Mouse (Mus musculus): ENCODE measurements at regions not wholly inside any gene's neighbourhood (a gene's known extent, or its start where the extent isn't known, plus 50 kb on each side); places are given as distances from the start of the nearest gene placed in this dataset.

DNA sequence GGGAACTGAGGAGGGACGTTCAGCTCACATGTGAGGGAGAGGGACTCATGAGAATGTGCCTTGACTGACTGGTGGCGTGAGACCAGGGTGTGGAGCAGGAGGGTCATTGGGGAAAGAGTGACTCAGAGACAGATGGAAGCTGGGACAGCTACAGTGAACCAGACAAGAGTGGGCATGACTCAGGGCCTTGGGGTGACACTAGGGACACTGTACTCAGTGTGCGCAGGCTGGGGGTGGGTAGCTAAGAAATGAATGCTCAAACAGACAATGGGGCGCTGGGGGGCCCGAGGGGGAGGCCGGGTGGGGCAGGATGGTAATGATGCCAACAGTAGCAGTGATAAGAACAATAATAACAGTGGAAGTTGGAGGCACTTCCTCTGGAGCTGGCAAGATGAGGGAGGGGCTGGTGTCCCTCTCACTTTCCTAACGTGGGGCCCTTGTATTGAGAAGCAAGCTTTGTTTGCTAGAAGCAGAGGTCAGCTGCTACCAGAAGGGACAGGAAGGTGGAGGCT lies 374.0 kb downstream of the Dhx35 start:
- no peak for DNase-seq

DNA sequence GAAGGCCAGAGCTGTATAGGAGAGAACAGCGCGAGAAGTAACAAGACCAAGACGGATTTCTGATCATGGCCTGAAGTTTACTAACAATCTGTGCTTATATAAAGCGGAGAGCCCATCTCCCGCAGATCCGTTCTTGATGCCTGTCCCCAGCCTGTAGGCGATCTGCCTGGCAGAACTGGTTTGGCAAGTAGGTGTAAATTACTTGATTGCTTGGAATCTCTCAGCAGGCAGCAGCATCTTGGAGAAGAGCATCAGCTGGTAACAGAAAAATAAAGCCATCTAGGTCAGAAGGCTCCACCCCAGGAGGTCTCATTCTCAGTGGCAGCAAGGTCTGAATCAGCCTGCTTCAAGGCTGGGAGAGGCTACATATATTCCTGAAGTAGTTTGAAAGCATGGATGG lies 401.5 kb downstream of the Dhx35 start:
- DNase-seq, result no peak

DNA sequence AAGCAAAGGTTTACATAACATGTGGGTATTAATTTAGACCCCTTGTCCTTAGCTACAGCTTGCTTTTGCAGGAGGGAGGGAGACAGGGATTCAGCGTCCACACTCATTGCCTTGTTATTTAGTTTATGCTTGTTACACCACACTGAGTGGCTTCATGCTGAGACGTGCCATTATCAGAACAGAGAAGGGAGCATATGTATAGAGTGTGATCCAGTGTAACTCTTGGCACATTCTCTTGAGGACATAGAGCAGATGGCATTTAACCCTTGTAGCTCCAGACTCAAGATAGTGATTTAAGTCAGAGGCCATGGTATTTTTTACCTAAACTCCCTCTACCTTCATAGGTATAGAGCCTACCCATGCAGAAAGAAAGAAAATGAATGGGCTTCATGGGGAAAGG lies 437.7 kb downstream of the Dhx35 start:
- no peak for DNase-seq

DNA sequence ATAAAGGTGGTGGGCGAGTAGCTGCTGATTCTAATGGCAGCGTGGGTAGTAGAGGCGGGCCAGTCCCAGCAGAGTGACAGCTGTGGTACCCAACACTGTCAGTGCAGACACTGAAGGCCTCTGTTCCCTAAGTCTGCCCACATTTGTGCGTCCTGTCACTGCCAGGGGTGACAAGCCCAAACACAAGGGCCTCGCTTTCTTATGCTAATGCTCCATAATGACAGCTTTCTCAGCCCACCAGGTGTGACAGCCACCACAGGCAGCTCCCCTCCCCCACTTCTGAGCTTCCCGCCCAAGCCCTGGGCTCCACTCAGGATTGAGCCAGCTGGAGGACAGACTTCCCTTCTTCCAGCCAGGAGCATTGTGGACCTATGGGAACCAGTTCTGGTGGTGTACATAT lies 440.4 kb downstream of the Dhx35 start:
- DNase-seq, result peak; percentile 1

DNA sequence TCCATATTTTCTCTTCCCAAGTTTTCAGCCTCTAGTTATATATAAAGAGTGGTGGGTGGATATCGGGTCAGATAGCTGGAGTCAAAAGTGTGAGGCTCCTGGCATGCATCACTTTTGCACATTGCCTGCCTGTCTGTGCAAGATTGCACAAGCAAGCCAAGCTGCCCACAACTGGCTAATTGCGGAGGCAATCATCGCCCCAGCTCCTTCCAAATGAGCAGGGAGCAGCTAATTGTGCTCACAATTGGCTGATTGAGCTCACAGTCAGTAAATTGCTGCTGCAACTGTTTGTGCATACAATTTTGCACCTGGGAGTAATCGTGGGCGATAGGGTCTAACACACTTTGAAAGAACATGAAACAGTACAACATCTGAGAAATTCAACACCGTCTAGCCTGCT lies 455.5 kb downstream of the Dhx35 start:
- DNase-seq, result peak; percentile 11

DNA sequence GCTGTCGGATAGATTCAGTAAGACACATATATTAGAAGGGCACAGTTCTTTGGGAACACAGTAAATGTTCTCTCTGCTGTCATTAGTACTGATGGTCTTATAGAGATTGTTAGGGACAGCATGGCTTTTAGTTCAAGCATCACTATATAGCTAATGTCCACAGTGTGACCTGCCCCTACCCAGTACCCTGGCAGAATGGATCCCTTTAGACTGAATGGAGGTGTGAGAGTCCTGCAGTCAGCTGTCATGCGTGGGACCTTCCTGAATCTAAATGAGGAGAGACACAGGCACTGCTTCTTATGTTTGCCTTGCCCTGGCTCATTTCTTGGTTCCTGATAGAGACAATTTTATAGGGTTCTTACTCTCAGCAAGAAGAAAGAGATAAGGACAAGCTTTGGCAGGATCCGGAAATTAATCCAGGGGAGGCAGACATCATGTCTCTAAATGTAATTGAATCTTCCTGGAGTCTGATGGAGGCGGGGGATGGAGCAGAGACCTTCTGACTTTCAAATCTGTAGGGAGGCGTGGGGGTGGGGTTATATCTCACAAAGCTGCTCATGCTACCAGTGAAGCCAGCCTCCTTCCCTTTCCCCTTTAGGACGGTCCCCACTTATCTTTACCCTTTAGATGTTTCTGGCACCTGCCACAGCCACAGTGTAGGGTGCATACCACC lies 456.5 kb downstream of the Dhx35 start:
- DNase-seq, result no peak

DNA sequence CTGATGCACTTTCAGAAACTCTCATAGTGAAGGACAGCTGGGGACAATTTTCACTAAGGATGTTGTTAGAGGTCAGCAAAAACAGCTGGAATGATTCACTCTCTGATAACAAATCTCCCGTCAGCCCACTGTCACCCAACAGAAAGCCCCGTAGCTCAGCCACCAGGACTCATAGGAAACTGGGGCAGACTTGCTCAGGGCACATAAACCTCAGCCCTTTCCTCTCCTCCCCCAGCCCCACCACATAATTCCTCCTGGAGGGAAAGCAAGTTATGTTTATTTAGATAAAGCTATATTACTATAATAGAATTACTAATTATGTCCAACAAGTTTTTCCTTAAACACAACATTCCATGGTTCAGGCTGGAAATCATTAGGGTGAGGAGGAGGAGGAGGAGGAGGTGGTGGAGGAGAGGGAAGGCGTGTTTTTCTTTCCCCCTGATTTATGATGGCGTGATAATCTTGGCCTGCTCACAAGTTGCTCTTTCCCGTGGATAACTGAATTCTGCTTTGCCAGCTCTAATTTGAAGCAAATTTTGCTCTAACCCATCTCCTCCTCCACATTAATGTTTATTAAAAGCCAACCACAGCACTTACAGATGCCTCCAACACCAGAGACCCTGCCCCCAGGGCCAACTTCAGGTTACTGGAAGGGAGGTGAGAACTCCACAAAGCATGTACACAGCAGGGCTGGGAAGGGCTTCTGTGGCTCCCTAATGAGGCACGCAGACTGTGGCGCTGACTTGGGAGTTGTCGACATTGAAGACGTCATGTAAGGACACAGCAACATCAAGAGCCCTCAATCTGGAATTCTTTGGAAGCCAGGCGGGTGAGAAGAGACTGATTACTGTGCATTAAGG lies 475.8 kb downstream of the Dhx35 start:
- DNase-seq, result no peak

DNA sequence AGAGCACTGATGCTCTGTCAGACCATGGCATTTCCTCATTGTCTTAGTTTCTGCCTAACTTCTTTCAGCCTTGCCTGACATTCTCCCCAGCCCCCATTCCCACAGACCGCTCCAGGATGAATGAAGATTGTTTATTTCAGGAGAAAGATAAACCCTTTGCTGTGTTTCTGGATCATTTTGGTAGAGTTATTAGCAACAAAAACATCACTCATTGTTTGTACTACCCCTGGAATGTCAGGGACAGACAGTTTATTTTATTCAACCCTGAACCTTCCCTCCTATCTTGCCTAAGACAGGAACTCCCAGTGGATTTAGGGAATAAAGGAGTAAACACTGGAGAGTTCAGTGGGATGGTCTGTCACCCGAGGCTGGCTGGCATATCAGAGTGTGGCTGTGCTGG lies 484.3 kb downstream of the Dhx35 start:
- no peak for DNase-seq

DNA sequence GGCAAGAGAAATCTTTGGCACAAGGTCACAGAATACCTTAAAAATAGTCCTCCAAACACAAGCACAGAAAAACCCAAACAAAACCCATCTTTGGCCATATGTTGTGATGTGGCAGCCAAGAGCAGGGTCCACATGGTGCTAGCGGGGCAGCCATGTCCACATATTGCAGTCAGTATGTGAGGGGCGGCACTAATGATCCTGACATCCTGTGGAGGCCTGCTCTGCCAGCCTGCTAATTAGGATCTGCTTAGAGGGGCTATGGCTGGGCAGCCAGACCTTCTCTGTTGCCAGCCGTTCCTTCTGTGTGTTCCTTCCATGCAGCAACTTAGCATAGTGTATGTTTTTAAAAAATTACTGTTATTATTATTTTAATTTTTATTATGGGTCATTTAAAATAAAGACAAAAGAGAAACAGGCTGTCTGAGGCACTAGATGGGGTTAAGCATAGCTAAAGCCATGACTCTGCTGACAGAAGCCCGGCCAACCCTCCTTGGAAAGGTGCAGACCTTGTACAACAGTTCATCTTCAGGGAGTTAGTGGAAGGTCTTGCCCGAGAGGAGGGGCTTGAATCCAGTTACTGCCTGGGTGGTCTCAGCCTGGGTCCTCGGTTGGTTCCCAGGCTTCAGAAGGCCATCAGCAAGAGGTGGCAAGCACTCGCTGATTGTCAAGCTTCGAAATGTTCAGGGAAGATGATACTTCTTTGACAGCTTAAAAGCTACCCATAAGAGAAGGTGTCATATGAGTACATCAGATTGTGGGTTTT lies 487.1 kb downstream of the Dhx35 start:
- DNase-seq, result no peak

DNA sequence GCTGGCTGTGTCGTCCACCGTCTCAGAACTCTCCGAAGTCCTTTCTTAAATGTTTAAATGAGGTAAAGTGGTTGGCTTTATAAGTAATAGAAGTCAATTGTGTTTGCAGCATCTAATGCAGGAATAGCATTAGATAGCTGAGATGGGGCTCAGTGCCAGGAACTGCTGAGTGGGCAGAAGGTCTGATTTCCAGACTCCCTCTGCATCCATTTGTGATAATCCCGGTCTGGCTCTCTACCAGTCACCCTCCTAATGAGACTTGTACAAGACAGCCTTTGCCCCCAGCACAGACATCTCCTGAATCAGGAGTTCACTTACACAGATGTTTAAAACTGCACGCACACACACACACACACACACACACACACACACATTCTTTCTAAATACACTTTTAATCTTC lies 489.5 kb downstream of the Dhx35 start:
- DNase-seq, result no peak

DNA sequence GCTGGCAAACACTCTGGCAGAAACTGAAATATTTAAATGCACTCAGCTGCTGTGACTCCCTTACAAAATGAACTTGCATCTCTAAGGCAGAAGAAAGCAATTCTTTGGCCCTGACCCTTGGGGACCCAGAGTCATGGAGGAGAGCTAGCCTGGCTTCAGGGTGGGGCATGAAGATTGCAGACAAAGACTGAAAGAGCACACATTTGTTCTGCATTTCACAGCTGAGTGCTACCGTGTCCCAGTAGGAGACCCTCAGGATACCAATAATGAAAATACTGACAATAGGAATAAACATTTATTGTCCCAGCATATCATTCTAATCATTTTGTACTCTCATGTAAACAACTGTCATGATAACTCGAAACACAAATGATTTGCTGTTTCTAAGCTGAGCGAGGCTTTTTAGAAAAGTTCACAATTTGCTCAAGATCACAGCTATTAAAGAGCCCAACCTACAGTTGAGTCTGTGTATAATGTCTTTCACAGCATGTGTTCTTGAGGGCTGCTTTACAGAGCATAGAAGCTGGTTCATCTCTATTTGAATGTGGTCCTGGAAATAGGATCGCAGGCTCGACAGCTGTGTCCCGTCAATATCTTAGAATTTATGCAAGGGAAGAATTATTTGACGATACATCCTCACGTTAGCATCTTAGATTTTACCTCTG lies 490.1 kb downstream of the Dhx35 start:
- DNase-seq, result no peak

DNA sequence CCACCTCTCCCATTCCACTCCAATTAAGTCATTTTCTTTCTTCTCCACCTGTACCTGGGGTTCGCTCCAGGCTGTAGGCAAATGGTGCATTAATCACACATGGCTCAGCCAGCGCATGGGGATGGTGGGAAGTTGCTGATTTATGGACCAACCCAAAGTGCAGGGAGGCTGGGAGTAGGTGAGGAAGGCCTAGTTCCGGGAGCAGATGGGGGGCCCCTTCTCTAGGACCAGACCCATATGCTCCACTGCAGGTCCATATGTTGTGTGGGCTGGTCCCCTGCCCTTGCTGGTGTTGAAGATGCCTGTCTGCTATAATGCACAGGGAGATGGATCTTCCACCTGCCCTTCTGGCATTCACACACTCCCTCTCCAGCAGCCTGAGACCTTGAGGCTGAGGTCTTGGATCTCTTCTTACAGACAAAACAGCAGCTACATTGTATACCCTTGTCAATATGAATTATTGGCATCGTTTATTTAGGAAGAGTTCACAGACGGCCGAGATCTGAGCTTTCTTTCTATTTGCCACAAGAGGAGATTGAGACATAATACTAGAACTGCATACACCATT lies 493.5 kb downstream of the Dhx35 start:
- no peak for DNase-seq

DNA sequence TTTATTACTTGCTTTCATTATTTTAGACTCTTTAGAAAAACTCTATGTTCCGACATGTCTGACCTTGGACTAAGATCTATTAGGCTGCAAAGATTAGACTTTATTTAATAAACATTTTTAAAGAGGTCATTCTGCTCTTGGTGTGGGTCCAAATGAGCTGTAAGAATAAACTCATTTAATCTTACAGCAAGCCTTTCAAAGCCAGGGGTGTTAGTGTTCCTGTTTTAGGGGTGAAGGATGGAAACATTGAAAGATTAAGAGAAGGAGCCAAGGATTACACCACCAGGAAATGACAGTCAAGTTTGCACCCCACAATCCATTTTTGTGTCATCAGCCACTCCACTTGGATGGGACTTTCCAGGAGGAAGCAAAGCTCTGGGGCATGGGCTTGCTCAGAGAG lies 495.5 kb downstream of the Dhx35 start:
- DNase-seq, result no peak

DNA sequence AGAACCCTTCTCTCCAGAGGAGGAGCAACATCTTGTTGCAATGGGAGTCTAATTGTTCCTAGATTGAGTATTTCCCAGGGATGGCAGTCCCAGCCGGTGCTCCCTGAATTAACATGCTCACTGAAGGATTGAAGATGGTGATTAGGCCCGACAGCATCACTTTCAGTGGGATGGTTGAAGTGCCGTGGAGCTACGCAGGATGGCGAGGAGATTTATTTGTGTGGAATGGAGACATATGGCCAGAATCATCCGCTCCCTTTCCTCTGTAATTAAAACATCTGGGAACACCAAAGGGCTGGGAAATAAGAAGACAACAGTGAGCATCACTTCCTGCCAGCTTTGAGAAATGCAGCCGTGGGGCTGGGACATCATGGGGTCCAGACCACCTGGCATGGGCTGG lies 512.4 kb downstream of the Dhx35 start:
- no peak for DNase-seq

DNA sequence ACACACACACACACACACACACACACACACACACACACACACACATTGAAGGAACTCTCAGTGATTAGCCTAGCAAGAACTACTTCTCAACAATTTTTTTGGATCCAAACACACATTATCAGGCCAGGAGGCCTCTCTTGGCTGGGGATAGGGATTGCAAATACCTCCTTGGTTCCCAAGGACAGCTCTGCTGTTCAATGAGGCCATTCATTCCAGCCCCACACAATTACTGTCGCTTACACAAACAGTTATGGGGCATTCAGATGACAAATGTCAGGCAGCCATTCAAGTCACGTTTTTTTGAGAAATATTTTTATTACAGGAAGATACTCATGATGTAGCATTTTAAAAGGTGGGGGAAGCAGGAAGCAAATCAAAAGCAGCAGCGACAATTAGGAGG lies 540.1 kb downstream of the Dhx35 start:
- DNase-seq, result no peak

DNA sequence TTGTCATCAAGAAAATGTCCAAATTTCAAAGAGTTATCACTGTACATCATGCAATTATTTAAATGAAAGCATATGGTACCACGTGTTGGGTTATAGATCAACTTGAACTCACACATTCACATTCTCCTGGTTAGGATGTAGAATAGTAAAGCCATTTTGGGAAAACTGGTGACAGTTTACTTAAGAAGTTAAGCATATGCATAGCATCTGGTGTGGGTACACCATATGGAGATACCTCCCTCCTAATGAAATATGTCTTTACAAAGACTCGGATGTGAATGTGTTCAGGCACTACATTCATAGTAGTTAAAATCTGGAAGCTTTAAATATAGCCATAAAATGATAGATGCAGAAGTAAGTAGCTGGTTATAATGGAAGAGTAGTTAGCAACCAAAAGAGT lies 542.0 kb downstream of the Dhx35 start:
- no peak for DNase-seq

DNA sequence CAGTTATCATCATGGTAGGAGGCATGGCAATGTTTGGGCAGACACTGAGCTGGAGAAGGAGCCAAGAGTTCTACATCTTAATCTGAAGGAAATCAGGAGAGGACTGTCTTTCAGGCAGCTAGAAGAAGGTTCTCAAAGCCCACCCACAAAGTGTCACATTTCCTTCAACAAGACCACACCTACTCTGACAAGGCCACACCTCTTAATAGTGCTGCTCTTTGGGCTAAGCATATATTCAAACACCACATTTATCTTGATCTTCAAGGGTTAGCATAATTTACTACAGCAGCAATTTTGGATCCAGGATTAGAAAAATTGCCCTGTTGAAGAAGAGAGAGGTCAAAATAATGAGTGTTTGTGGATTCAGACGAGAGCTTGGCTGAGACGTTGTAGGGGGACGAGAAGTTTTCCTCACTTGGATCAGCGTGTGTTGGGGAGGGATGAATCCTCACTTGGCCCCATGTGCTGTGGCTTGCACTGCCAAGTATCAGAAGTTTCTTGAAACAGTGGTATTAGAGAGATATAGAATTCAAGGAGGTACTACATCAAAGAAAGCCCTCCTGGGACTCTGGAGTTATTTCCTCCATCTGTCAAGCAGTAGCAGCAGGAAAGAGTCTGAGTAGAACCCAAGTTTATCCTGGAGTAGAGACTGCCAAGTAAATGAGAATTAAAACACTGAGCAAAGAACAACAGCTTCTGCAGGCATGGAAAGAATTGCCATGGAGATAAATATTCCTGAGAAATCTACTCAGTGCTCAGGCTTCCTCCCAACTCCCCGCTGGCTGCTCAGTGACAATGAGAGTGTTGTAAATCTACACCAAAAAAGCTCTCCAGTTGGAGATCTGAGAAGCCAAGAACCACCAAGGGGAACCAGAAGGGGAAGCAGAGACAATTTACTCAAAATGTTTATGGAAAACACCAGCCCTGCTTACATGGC lies 549.3 kb downstream of the Dhx35 start:
- no peak for DNase-seq

DNA sequence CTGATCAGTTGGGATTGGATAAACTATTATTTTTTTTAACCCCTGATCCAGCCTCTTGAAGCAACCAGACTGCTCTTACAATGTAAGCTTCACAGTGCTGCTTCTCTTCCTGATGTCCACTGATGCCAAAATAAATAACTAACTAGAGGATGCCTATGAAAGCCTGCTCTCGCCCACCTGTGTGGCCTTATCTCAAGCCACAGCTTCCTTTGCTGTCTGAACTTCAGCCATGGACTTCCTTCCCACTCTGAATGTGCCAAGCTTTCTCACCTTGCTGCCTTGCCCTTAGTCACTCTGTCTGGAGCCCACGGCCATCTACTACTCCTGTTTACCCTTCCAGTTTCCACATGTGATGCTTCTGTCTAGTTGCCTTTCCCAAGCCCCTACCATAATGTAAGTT lies 559.6 kb downstream of the Dhx35 start:
- no peak for DNase-seq

DNA sequence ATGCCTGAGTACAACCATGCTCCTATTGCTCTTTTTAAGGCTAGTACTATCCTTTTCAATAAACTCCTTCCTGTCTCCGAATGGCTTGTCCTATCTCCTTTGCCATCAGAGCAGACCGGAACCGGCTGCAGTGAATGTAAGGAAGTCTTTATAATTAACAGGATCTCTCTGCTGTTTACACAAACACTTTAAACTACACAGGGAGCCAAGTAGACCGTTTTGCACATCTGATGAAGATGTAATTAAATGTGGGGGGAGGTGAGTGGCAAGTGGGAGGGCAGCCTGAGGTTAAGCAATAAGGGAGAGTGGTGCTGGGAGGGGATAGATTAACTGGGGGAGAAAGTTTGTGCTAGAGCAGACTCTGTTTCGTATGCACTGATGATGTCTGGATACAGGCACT lies 561.9 kb downstream of the Dhx35 start:
- DNase-seq, result no peak

DNA sequence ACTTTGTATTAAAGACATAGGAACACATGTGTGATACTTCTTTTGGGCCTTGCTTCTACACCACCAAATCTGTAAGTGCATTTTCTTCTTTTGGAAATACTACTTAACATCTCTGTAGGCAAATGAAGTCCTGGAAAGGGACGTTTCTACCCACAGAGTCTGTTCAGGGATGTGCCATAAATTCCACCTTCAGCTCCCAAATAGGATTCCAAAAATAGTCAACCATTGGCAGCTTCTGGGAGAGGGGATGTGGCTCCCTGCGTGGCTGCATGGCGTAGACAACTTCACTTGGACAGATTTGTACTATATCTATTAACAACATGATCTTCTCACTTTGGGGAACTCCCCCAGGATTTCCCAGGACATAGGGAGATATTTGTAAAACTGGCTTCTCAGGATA lies 566.8 kb downstream of the Dhx35 start:
- DNase-seq, result no peak

DNA sequence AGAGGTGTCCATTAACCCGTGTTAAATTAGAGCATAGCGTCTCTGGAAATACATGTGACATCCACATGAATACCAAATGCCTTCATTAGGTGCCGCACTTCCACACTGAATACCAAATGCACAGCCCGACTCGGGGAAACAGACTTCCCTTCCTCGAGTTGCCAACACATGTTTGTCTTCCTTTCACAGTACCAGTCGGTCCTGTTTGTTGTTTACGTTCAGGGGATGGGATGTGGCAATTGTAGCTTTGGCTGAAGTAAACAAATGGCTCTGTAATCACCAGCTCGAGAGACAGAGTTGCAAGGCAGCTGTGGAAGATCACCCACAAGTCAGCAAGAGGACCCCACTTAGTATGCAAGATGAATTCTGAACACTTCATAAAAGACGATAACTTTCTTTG lies 598.3 kb downstream of the Dhx35 start:
- DNase-seq, result no peak

All from right cerebral cortex, adult 18-20 months (tissue).